Mouse (Mus musculus) testis, postnatal 10 days (tissue): ENCODE measurements at regions not wholly inside any gene's neighbourhood (a gene's known extent, or its start where the extent isn't known, plus 50 kb on each side); places are given as distances from the start of the nearest gene placed in this dataset.

Experiments
- DNase-seq: peaks from one replicate; pipeline ENCODE4 v3.0.0; 2021; ENCODE audit warnings: low spot score

DNA sequence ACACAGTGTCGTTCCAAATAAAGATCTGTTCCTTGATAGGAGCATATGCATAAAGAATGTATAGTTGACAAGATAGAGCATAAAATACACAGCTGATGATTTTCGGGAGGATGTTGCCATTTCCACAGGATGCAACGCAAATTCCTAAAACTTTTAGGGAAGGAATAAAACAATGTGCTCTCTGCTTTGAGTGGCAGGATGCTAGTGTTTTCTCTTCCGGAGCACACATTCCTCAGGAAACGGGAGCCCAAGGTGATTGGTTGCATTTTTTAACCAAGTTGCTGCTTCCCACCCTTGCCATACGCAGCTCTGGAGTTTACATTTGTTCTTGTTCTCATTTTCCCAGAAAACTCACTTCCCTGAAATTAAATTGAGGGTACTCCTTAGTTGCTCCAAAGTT, 116.8 kb upstream of the Arhgap28 start:
- DNase-seq = no peak

DNA sequence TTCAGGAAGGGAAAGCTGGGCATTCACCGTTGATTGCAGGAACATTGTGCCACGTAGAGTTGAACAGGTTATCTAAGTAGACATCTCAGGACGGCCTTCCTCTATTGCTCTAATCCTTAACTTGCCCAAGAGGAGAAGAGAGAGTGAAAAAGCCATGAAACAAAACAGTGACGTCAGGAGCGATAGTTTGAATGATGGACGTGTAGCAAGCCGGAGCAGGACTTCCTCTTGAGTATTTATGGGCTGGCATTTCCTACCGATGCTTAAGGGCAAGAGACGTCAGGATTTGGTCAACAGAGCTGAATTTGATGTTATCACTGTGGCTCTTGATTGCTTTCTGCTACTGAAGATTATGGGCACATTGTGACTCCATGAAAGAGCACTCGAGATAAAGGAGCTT, 130.5 kb upstream of the Arhgap28 start:
- DNase-seq = no peak

DNA sequence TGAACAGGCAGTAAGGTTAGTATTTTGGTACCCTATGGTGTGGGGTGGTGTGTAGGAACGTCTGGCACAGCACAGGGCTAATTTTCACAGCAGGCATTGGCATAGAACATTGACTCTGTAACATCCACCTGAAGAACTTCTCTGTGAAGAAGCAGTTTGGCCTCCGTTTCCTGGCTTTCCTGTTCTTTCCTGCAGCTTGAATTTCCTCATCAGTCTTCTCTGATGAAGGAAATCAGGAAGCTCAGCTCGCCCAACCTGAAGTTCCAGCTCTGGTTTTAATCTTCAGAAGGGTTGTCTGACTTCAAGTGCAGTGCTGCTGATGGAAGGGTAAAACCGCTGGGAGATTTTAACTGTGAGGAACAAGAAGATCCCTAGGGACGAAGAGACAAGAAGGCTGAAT, 131.5 kb upstream of the Arhgap28 start:
- no peak for DNase-seq

GRCm38 (mm10) chr17:68143307-68143706, 130.3 kb upstream of the L3mbtl4 start:
- DNase-seq = no peak

DNA sequence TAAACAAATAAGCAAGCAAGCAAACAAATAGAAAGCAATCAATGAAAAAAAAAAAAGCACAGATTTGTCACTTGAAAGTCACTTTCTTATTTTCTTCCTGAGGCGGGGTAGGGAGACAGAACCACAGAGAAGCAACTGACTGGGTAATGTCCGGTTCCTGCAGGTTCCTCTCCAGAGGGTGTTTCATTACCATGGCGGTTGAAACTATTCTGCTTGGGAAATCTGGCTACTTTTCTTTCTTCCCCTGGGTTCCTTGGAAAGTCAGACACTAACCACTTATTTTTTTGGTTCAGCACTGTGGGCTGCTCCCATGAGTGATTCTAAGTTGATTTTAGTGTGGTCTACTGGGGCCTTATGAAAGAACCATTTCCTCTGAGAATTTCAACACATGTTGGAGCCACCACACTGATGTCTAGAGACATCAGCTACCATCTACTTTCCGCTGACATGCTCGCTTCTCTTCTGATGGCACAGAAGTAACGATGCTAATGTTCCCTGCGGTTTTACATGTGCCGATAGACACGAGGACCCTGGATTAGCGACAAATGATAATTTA, 124.3 kb upstream of the L3mbtl4 start:
- DNase-seq = no peak

- DNase-seq = no peak
These were observed 121.0 kb upstream of the L3mbtl4 start for GRCm38 (mm10) chr17:68152438-68153120.

DNA sequence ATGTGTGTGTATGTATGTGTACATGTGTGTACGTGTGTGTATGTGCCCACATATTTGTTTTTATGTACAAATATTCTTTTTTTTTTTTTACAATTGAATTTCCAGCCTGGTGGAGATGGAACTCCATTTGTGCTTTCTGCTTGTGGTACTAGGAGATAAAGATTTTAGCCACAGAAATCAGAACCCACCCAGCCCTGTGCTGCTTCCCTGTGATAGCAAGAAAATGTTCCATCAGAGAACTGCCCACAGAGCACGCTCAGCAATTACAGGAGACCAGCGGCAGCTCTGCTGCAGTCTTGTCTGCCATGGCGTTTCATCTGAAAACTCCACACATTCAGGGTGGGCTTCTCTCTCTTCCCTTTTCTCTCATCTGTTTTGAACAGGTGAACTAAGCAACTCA, 118.7 kb upstream of the L3mbtl4 start:
- DNase-seq = no peak

- DNase-seq = no peak
These were observed 115.4 kb upstream of the L3mbtl4 start for GRCm38 (mm10) chr17:68158172-68158651.

- DNase-seq = no peak
These were observed 112.5 kb upstream of the L3mbtl4 start for GRCm38 (mm10) chr17:68161107-68161506.

DNA sequence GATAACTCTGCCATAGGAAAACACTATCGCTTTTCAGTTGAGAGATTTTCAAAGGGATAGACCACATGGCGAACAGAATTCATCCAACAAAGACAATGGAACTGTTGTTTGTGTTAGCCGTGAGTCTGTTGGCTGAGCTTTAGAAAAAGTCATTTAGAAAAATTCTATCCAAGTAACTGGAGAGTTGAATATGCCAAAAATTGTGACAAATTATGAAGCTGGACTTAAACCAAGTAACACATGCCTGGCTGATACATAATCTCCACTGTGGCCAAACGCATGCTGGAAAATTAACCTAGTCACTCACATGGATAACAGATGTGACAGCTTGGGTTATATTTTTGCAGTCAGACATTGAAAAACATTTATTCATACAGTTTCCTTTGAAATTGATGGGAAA, 110.1 kb upstream of the L3mbtl4 start:
- no peak for DNase-seq

DNA sequence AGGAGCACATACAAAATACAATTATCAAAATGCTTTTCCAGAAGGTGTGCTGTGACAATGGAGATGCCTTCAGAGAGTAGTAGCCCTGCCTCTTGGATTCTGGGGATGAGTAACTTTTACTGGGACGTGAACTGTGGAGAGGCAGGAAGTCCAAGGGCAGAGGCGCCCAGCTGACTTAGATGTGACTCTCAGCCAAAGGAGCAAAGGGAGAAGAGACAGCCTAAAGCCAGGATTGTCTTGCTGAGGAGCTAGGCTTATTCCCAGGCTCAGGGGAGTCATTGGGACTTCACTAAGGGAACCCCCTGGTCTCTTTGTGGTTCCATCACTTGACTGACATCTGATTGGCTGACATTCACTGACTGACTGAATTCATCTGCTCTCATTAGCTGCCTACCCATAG, 108.9 kb upstream of the L3mbtl4 start:
- no peak for DNase-seq

- no peak for DNase-seq
These were observed 108.3 kb upstream of the L3mbtl4 start for GRCm38 (mm10) chr17:68165171-68165825.

GRCm38 (mm10) chr17:68166397-68166796, 107.2 kb upstream of the L3mbtl4 start:
- no peak for DNase-seq

DNA sequence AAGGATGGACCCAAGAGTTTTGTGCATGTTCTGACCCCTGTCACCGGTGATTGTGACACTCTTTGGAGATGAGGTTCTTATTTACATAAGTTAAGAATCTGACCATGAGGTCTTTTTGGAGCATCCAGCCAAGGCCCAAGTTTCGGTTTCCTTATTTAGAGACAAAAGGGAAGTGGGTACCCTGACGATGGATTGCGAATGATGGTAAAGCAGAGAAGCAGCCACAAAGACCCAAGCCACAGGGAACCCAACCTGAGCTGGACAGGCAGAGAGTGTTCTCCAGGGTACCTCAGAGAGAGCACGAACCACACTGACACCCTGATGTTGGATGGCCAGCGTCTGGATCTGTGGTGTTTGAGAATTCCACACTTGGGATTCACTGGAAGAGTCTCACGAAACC, 100.8 kb upstream of the L3mbtl4 start:
- no peak for DNase-seq

DNA sequence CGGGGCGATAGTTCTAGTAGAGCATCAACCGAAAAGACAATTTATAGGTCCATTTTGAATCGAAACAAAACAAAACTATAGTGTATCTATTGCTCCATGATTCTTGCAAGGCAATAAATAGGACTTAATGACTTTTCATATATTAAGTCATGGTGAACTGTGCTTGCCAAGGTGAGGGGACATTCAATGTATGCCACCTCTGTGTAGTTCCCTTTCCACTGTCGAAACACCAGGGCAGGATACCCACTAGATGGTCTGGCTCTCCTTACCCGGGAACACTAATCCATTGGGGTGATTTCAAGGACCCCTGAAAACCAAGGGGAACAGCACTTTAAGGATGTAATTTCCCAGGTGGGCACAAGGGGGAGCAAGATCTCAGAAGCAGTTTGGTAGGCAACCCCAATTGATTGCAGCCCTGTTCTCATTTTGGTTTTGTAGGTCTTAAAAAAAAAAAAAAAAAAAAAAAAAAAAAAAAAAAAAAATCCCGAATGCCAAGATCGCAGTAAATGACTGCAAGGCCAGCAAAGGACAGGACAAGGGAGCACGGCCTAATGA, 96.9 kb upstream of the L3mbtl4 start:
- peak; percentile 69 for DNase-seq

DNA sequence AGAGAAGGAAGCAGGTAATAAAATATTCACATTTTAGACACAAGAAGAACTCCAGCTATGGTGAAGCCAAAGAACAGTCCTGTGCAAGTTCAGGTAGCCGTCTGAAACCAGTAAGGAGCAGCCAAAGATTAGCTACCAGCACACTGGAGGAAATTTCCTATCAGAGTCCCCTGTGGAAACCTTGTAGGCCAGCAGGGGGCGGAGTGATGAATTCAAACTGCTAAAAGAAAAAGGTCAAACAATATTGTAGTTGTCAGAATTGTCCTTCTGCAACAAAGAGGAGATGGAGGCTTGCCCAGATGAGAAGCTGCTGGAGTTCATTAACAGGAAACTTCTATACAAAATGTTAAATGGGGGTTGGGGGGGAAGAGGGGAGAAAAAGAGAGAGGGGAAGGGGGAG, 95.8 kb upstream of the L3mbtl4 start:
- peak; percentile 86 for DNase-seq

GRCm38 (mm10) chr17:68185385-68185784, 88.2 kb upstream of the L3mbtl4 start:
- no peak for DNase-seq

GRCm38 (mm10) chr17:68189888-68190287, 83.7 kb upstream of the L3mbtl4 start:
- no peak for DNase-seq

DNA sequence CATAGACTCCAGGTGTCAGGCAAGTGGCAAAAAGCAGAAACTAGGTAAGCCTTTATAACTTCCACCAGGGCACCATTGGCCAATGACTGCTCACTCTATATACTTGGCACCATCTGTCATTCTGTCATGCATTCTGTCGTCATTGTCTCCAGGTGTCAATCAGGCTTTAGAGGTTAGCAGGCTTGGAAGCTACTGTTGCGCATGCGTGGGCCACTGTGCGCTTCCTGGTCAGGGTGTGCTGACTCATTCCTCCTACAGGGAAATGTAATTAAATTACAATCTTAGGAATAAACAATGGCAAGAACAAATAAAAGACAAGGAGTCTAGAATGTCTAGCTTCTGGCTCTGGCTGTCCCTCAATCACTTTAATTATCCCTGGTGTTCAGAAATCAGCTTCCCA, 68.1 kb upstream of the L3mbtl4 start:
- no peak for DNase-seq

DNA sequence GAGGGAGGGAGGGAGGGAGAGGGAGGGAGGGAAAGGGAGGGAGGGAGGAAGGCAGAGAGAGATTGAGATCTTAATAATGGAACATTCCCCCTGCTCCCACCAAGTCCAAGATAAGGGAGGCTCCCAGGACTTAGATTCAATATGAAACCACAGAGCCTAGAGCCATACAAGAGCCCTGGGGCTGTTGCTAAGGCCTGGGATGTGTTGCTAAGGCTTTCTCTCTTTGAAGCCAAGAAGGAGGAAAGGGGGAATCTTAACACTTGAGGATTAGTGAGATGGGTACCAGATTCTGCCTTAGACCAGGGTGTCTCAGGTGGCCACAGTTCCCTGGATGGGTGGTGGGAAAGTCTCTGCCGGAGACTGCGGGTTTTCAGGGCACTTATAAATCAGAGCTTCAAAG, 64.8 kb upstream of the L3mbtl4 start:
- no peak for DNase-seq

GRCm38 (mm10) chr17:68210313-68211254, 63.0 kb upstream of the L3mbtl4 start:
- DNase-seq = peak; percentile 60

DNA sequence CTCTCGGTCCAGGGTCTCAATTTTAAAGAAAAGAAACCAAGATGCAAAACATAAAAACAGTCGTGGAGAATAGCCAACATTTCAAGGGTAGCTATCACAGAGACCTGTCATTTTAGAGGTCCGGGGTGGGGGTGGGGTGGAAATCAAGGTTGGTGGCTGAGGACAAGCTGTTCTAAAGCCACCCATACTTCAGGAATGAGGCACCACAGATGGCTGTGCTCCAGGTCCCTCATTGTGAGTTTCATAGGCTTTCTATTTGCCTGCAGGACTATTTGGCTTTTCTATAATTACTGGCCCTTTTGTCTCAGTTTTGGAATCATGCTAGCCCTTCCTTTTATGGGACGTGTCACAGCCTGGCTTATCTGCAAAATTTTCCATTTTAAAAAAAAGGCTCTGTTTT, 55.4 kb upstream of the L3mbtl4 start:
- no peak for DNase-seq
